Mouse (Mus musculus): Measurements from ENCODE around the gene Tmem214. TPM values are rescaled to one million over a fixed set of nuclear protein-coding genes. Genes with fewer than 3 reads are reported as not detected.
A peak's percentile ranks its signal among the peaks of the same experiment; 100 is the strongest.
"Not testable (repeated sequence)": the region's sequence is repeated elsewhere in the genome, so short reads cannot be mapped to it uniquely, and the experiment has no call there.

Gene Tmem214
- polyA plus RNA-seq, 1 experiment = 0.90 TPM

DNA sequence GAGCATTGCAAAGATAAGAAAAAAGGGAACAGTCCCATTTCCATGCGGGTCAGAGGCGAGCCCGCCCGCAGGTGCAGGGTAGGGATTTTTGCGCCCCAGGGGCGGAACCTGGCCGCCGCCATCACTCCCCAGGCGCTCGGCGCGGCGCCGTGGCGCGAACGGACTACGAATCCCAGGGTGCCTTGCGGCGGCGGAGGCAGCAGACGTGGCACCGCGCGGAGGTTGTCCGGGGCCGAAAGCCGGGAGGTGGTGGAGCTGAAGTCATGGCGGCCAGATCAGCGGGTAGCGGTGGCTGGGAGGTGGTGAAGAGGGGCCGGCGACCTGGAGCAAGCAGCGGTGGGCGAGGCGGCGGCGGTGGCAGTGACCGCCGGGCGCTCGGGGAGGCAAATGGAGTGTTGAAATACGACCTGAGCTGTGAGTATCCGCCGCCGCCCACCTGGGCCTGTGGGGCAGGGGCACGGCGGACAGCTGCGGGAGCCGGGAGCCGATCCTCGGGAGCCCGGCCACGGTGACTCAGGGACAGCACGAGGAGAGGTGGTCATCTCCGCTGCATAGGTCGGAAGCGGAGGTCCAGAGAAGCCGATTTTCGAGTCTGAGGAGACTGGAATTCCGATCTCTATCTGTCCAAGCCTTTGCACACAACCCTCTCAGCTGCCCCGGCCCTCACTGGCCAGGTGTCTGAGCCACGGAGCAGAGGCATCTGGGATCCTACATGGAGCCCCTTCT, 1.8 kb downstream of the Tmem214 start:
- Histone ChIP-seq H3K9me3 (ENCODE audit: control insufficient read depth, low read length) (no peaks in the 10 kb centered on the region), H3K4me1 (ENCODE audit: control insufficient read depth) (peaks cover 21% of the 10 kb centered on the region), H3K4me3 (replicated peaks) (peak overlapping the region; percentile 95), H3K27me3 (ENCODE audit: control insufficient read depth) (peaks cover 4% of the 10 kb centered on the region; the same call in 1 of the 2 replicates), H3K36me3 (ENCODE audit: control insufficient read depth) (peaks cover 39% of the 10 kb centered on the region)
- TF ChIP-seq GATA1 (IDR thresholded peaks at IDR 0.05; ENCODE audit: low read length) (no peak), TAL1 (IDR thresholded peaks at IDR 0.05; ENCODE audit: low read length) (no peak)

DNA sequence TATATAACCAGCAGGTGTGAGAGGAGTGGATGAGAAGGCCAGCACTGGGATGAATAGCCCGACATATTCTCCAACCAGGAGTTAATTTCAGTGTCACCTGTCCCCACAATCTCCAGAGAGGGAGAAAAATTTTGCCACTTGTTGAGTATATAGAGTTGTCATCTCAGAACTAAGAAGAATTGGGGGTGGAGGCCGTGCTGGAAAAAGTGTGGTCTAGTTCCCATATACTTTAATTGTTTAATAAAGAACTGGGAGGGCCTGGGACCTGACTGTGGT, 2.3 kb downstream of the Tmem214 start:
- Histone ChIP-seq H3K36me3 (ENCODE audit: control insufficient read depth) (peaks cover 44% of the 10 kb centered on the region), H3K9me3 (ENCODE audit: control insufficient read depth, low read length) (no peaks in the 10 kb centered on the region), H3K4me3 (replicated peaks) (peak overlapping the region; percentile 95), H3K4me1 (ENCODE audit: control insufficient read depth) (peaks cover 21% of the 10 kb centered on the region), H3K27me3 (ENCODE audit: control insufficient read depth) (no peaks in the 10 kb centered on the region; the same call in 1 of the 2 replicates)
- TF ChIP-seq TAL1 (IDR thresholded peaks at IDR 0.05; ENCODE audit: low read length) (no peak), GATA1 (IDR thresholded peaks at IDR 0.05; ENCODE audit: low read length) (no peak)

DNA sequence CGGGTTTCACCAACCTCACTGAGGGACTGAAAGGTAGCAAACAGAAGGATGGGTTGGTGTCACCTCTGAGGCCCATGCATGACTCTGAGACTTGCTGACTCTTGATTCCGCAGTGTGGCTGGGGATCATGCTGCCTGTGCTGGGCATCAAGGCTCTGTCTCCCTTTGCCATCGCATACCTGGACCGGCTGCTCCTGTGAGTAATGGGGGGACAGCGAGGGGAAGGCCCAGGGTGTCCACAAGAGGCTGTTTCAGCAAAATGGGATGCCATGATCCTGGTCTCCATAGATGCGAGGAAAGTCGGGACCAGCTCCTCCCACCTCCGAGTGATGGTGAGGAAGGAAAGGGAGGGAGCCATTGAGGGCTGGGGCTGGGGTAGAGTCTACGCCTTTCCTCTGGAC, 4.8 kb downstream of the Tmem214 start:
- Histone ChIP-seq H3K36me3 (ENCODE audit: control insufficient read depth) (peaks cover 68% of the 10 kb centered on the region), H3K4me1 (ENCODE audit: control insufficient read depth) (peaks cover 21% of the 10 kb centered on the region), H3K27me3 (ENCODE audit: control insufficient read depth) (no peaks in the 10 kb centered on the region), H3K9me3 (ENCODE audit: control insufficient read depth, low read length) (no peaks in the 10 kb centered on the region), H3K4me3 (replicated peaks) (no peak overlapping the region)
- TF ChIP-seq GATA1 (IDR thresholded peaks at IDR 0.05; ENCODE audit: low read length) = no peak
- TF ChIP-seq TAL1 (IDR thresholded peaks at IDR 0.05; ENCODE audit: low read length) = no peak

- TF ChIP-seq TAL1 (IDR thresholded peaks at IDR 0.05; ENCODE audit: low read length) (no peak), GATA1 (IDR thresholded peaks at IDR 0.05; ENCODE audit: low read length) (no peak)
- Histone ChIP-seq H3K4me3 (replicated peaks) (no peak overlapping the region), H3K36me3 (ENCODE audit: control insufficient read depth) (peaks cover 74% of the 10 kb centered on the region), H3K27me3 (ENCODE audit: control insufficient read depth) (no peaks in the 10 kb centered on the region), H3K9me3 (ENCODE audit: control insufficient read depth, low read length) (no peaks in the 10 kb centered on the region), H3K4me1 (ENCODE audit: control insufficient read depth) (peaks cover 11% of the 10 kb centered on the region)
These were observed 6.6 kb downstream of the Tmem214 start for GRCm38 (mm10) chr5:30874365-30874764.

DNA sequence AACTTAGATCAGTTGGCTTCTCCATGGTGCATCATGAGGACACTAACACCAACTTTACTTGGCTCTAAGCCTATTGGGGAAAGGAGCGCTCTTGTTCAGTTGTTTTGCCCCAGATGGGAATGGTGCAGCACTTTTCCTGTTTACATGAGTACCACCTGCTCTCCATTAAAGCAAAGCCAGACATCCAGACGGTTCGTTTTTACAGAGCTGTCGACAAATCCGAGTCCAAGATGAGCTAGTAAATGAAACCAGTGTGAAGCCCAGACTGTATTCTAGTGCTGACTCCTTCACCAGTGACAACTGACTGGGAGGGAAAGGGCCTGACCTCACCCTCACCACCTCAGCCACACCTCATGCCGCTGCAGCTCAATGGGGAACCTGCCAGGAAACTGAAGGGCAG, 10.8 kb downstream of the Tmem214 start:
- Histone ChIP-seq H3K9me3 (ENCODE audit: control insufficient read depth, low read length) (no peaks in the 10 kb centered on the region), H3K27me3 (ENCODE audit: control insufficient read depth) (no peaks in the 10 kb centered on the region), H3K4me1 (ENCODE audit: control insufficient read depth) (no peaks in the 10 kb centered on the region), H3K4me3 (replicated peaks) (no peak overlapping the region), H3K36me3 (ENCODE audit: control insufficient read depth) (peaks cover 44% of the 10 kb centered on the region)
- TF ChIP-seq GATA1 (IDR thresholded peaks at IDR 0.05; ENCODE audit: low read length) = no peak
- no peak for TF ChIP-seq TAL1 (IDR thresholded peaks at IDR 0.05; ENCODE audit: low read length)

DNA sequence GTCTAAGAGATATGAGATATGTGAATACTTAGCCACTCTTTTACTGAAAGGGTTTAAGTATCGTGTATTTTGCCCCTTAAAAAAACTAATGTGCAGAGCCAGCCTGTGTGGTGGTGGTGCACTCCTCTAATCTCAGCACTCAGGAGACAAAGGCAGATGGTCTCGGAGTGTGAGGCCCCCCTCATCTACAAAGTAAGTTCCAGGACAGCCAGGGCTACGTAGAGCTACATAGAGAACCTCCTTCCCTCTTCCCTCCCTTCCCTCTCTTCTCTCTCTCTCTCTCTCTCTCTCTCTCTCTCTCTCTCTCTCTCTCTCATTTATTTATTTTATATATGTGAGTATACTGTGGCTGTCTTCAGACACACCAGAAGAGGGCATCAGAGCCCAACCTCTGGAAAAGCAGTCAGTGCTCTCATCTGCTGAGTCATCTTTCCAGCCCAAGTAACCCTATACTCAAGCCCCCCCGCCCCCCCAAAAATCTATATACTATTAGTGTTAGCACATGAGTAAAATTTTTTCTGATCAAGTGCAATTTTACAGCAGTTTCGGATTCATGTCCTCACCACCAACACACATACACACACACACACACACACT, 11.6 kb downstream of the Tmem214 start:
- H3K36me3 ChIP-seq (ENCODE audit: control insufficient read depth) = peaks cover 36% of the 10 kb centered on the region
- no peaks in the 10 kb centered on the region for H3K27me3 ChIP-seq (ENCODE audit: control insufficient read depth)
- TF ChIP-seq GATA1 (IDR thresholded peaks at IDR 0.05; ENCODE audit: low read length) = no peak
- no peak for TF ChIP-seq TAL1 (IDR thresholded peaks at IDR 0.05; ENCODE audit: low read length)
- no peak overlapping the region for H3K4me3 ChIP-seq (replicated peaks)
- no peaks in the 10 kb centered on the region for H3K4me1 ChIP-seq (ENCODE audit: control insufficient read depth)
- no peaks in the 10 kb centered on the region for H3K9me3 ChIP-seq (ENCODE audit: control insufficient read depth, low read length)

GRCm38 (mm10) chr5:30881839-30882238, 14.0 kb downstream of the Tmem214 start:
- Histone ChIP-seq H3K36me3 (ENCODE audit: control insufficient read depth) (peaks cover 12% of the 10 kb centered on the region), H3K4me1 (ENCODE audit: control insufficient read depth) (peaks cover 15% of the 10 kb centered on the region)
- H3K27me3 ChIP-seq (ENCODE audit: control insufficient read depth); H3K4me3 ChIP-seq (replicated peaks); H3K9me3 ChIP-seq (ENCODE audit: control insufficient read depth, low read length): not testable (repeated sequence)

DNA sequence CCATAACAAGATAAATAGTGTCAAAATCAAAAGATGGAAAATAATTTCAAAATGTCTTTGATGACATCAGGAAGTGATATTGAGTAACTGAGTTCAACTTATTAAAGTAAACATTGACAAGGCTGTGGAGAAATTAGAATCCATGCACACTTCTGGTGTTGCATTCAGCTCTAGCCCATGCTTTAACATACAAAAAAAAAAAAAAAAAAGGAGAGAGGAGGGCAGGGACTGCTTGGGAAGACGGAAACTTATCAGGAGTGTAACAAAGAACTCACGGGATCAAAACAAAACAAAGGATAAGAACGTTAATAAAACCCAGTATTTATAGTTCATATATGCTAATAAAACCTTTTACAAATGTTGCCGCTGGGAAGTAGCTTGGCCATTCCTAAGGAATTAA, 18.4 kb downstream of the Tmem214 start:
- peak overlapping the region; percentile 94 for H3K4me3 ChIP-seq (replicated peaks)
- no peak for TF ChIP-seq TAL1 (IDR thresholded peaks at IDR 0.05; ENCODE audit: low read length)
- TF ChIP-seq GATA1 (IDR thresholded peaks at IDR 0.05; ENCODE audit: low read length) = no peak
- H3K36me3 ChIP-seq (ENCODE audit: control insufficient read depth) = peaks cover 7% of the 10 kb centered on the region
- H3K9me3 ChIP-seq (ENCODE audit: control insufficient read depth, low read length) = no peaks in the 10 kb centered on the region
- no peaks in the 10 kb centered on the region for H3K27me3 ChIP-seq (ENCODE audit: control insufficient read depth)
- H3K4me1 ChIP-seq (ENCODE audit: control insufficient read depth) = peaks cover 54% of the 10 kb centered on the region

DNA sequence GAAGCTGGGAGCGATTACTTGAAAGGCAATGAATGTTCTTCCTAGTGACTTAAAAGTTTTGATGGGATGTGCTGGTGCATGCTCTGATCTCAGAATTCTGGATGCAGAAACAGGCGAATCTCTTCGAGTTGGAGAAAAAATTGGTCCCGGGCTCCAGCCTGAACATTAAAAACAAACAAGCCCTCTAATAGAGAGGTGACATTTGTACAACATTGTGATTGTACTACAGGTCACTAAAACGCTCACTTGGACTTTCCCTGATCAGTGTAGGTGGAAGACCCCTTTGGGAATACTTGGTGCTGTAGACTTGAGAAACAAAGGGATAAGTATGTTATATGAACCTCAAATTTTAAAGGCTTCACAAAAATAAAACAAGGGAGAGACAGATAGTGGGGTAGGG, 18.9 kb downstream of the Tmem214 start:
- H3K4me1 ChIP-seq (ENCODE audit: control insufficient read depth) = peaks cover 54% of the 10 kb centered on the region
- H3K27me3 ChIP-seq (ENCODE audit: control insufficient read depth) = no peaks in the 10 kb centered on the region
- TF ChIP-seq GATA1 (IDR thresholded peaks at IDR 0.05; ENCODE audit: low read length) = no peak
- TF ChIP-seq TAL1 (IDR thresholded peaks at IDR 0.05; ENCODE audit: low read length) = no peak
- H3K9me3 ChIP-seq (ENCODE audit: control insufficient read depth, low read length) = no peaks in the 10 kb centered on the region
- peaks cover 12% of the 10 kb centered on the region for H3K36me3 ChIP-seq (ENCODE audit: control insufficient read depth)
- H3K4me3 ChIP-seq (replicated peaks) = peak overlapping the region; percentile 94

Data from erythroblast, embryonic 14.5 days (primary cell).